Mouse (Mus musculus) testis, adult 2 months (tissue): ENCODE measurements around the gene 2810021J22Rik.

Experiments used
- CTCF ChIP-seq: fragments of 200-500 bp; IDR thresholded peaks from 2 replicates; pipeline ENCODE4 v1.5.1; 2012; ENCODE audit warnings: low read depth, mild to moderate bottlenecking, inconsistent platforms, low read length, moderate library complexity; ENCODE audit not compliant: control insufficient read depth, insufficient read depth, insufficient replicate concordance
- POLR2A ChIP-seq: fragments of 200-500 bp; IDR thresholded peaks from 2 replicates; pipeline ENCODE4 v1.6.1; 2012; ENCODE audit warnings: low read depth, mild to moderate bottlenecking, inconsistent platforms, low read length, moderate library complexity; ENCODE audit not compliant: control insufficient read depth

GRCm38 (mm10) chr11:58916879-58917744 is 50.1 kb downstream of the 2810021J22Rik start:
- TF ChIP-seq CTCF (peak; percentile 70), POLR2A (no peak)
